Mouse (Mus musculus) heart, postnatal 0 days (tissue): ENCODE data around the gene Ppid. TPM values are rescaled to one million over a fixed set of nuclear protein-coding genes. Genes with fewer than 3 reads are reported as not detected.
"Not testable (repeated sequence)": the region's sequence is repeated elsewhere in the genome, so short reads cannot be mapped to it uniquely, and the experiment has no call there.

Experiments
- ATAC-seq: fragments of 200-750 bp; cut with Nextera tagmentation; 2 replicates; pipeline ENCODE4 v1.8.0; 2017; ENCODE audit warnings: low read depth, moderate number of reproducible peaks, moderate library complexity; ENCODE audit not compliant: insufficient read depth
- DNase-seq: peaks from one replicate; pipeline ENCODE4 v3.0.0-alpha.2; 2016; ENCODE audit warnings: low spot score
- H3K27ac ChIP-seq: fragments of 300-500 bp; sonication (generic); 2 replicates; pipeline ENCODE4 v1.5.1; 2014; ENCODE audit warnings: low read depth, mild to moderate bottlenecking
- H3K27me3 ChIP-seq: fragments of 300-500 bp; sonication (generic); 2 replicates; pipeline ENCODE4 v1.6.1; 2014; ENCODE audit warnings: low read length, mixed read lengths; ENCODE audit not compliant: control insufficient read depth, insufficient read depth
- H3K36me3 ChIP-seq: fragments of 300-500 bp; sonication (generic); replicated peaks from 2 replicates; pipeline ENCODE4 v1.6.1; 2014; ENCODE audit warnings: low read length, mixed read lengths; ENCODE audit not compliant: control insufficient read depth, insufficient read depth
- H3K4me1 ChIP-seq: fragments of 300-500 bp; sonication (generic); 2 replicates; pipeline ENCODE4 v1.6.1; 2014; ENCODE audit warnings: antibody characterized with exemption; ENCODE audit not compliant: control insufficient read depth, insufficient read depth
- H3K4me2 ChIP-seq: fragments of 300-500 bp; sonication (generic); 2 replicates; pipeline ENCODE4 v1.6.1; 2014; ENCODE audit warnings: low read depth, mild to moderate bottlenecking, low read length, moderate library complexity
- H3K4me3 ChIP-seq: fragments of 300-500 bp; sonication (generic); 2 replicates; pipeline ENCODE4 v1.5.1; 2014; ENCODE audit warnings: low read depth, low read length
- H3K9ac ChIP-seq: fragments of 300-500 bp; sonication (generic); replicated peaks from 2 replicates; pipeline ENCODE4 v1.6.1; 2014; ENCODE audit warnings: low read depth, low read length, mixed read lengths
- H3K9me3 ChIP-seq: fragments of 300-500 bp; sonication (generic); replicated peaks from 2 replicates; pipeline ENCODE4 v1.6.1; 2016; ENCODE audit warnings: low read length; ENCODE audit not compliant: control insufficient read depth
- CTCF ChIP-seq: IDR thresholded peaks from 2 replicates; pipeline ENCODE4 v1.5.1; 2016; ENCODE audit warnings: antibody characterized with exemption, control low read depth, low read depth
- EP300 ChIP-seq: IDR thresholded peaks from 2 replicates; pipeline ENCODE4 v1.6.1; 2016; ENCODE audit warnings: antibody characterized with exemption, low read depth
- WGBS: fragments of 180-500 bp; shearing (Covaris S2); extraction: QIAGEN DNeasy Blood & Tissue Kit; methylation state at CpG from one replicate; pipeline ENCODE4 v1.1.7; 2014; 5-methylcytosine and 5-hydroxymethylcytosine counted together
- polyA plus RNA-seq: library from polyadenylated mRNA; unstranded; fragments of >200 nt; fragmentation: Nextera tagmentation; extraction: Ambion mirVana; gene quantifications from 2 replicates; pipeline ENCODE4 v1.2.1, GENCODE M21; 2015
- total RNA-seq: library from RNA; depleted of rRNA; stranded (reverse); fragments of >200 nt; gene quantifications from 2 replicates; pipeline ENCODE4 v1.2.3, GENCODE M21; 2014; ENCODE audit warnings: low replicate concordance

The Ppid gene
- total and polyA plus RNA-seq, 2 experiments from 2014 or later = 28.5 to 52.0 TPM

DNA sequence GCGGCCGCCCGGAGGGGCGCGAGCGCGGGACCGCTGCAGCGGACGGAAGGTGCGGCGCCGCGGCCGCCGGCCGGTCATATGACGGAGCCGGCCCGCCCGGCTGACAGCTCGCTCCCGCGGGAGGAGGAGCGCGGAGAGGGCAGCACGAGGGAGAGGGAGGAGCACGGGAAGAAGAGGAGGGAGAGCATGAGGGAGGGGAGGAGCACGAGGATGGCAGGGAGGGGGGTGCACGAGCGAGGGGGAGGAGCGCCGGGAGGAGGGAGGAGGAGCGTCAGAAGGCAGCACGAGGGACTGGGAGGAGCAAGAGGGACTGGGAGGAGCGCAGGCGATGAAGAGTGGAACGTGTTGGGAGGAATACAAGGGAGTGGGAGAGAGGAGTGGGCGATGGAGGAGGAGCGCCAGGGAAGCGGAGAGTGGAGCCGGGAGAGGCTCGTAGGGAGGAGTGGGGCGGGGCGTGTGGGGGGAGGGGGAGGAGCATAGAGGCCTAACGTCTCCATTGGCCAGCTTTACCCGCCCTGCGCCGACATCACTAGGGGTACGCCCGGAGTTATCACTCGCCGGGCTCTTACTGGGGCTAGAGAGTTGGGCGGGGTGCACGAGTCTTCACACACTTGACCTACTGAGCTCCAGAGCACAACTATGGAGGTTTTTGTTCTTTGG lies 23.3 kb upstream of the Ppid start, which contains the start of gene Fnip2:
TSS of gene Fnip2 (minus strand) at position 94 of the 660 bp plus-strand sequence.
- Histone ChIP-seq H3K9me3 (no peaks in the 10 kb centered on the region), H3K4me2 (peak within 1 kb of the TSS; percentile 90), H3K36me3 (no peaks in the 10 kb centered on the region), H3K9ac (peak within 1 kb of the TSS; percentile 76), H3K27me3 (no peaks in the 10 kb centered on the region), H3K27ac (peak within 1 kb of the TSS; percentile 75), H3K4me3 (peak within 1 kb of the TSS; percentile 84), H3K4me1 (peaks cover 10% of the 10 kb centered on the region; the same call in 1 of the 2 replicates)
- TF ChIP-seq CTCF = no peak
- TF ChIP-seq EP300 = 0 out of 2 replicates have a peak, but pooled peaks have one; percentile 55
- ATAC-seq (peak; percentile 94), DNase-seq (peak; percentile 96)
- under 1% methylated on average over 51 of the region's 55 CpGs for WGBS

DNA sequence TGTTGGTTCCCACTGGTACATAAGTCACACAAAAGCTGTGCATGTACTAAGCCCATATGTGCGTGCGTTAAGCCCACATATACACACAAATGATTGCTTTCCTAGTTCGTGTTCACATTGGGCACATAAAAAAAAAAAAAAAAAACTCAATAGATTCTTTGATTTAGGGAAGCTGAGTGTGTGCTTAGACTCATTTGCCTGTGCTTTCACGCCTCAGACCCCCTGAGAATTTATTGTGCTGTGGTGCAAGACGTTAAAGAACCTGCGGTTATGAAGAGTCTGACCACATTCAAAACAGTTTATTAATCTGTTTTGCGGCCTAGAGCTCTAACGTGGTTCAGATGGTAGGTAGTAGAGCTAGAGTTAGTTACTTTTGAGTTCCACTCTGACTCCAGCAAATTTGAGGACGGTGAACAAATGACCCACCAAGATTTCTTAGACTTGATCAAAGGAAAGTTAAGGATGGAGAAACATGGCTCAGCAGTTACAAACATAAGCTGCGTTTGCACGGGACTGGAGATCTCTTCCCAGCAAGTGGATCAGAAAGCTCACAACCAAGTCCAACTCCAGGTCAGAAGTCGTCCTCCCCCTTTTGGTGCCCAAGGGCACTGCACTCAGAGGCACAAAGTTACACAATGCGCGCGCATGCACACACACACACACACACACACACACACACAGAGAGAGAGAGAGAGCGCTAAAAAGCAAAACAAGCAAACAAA lies 22.4 kb upstream of the Ppid start:
- TF ChIP-seq EP300 (no peak), CTCF (no peak)
- H3K9me3 ChIP-seq = no peaks in the 10 kb centered on the region
- no peak overlapping the region for H3K9ac ChIP-seq
- ATAC-seq (no peak), DNase-seq (no peak)
- 91% methylated on average over 16 of the region's 16 CpGs for WGBS
- H3K36me3 ChIP-seq = no peaks in the 10 kb centered on the region
- peaks cover 10% of the 10 kb centered on the region; the same call in 1 of the 2 replicates for H3K4me1 ChIP-seq
- peak overlapping the region; percentile 75; the same call in 1 of the 2 replicates for H3K27ac ChIP-seq
- no peaks in the 10 kb centered on the region for H3K27me3 ChIP-seq
- no peak overlapping the region for H3K4me3 ChIP-seq
- H3K4me2 ChIP-seq = peak overlapping the region; percentile 90

DNA sequence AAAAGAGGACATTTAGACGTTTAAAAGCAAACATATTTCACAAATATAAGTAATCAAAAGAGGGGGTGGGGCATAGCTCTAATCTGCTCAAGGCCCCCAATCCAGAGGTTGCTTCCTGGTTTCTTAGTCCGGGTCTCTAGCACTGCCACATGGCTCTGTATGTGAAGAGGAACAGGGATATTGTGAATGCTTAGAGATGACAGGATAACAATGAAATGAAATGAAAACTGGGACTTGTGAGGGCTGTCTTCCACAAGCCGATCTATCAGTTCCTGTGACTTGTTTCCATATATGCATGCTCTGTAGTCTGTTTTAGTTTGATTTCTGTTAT lies 21.8 kb upstream of the Ppid start:
- ATAC-seq (no peak), DNase-seq (no peak)
- H3K9me3 ChIP-seq = no peaks in the 10 kb centered on the region
- H3K27me3 ChIP-seq = no peaks in the 10 kb centered on the region
- H3K9ac ChIP-seq = no peak overlapping the region
- H3K4me2 ChIP-seq = no peak overlapping the region
- TF ChIP-seq CTCF (no peak), EP300 (no peak)
- H3K4me1 ChIP-seq = peaks cover 10% of the 10 kb centered on the region; the same call in 1 of the 2 replicates
- WGBS = 84% methylated on average over 3 of the region's 3 CpGs
- H3K27ac ChIP-seq = no peak overlapping the region
- no peaks in the 10 kb centered on the region for H3K36me3 ChIP-seq
- H3K4me3 ChIP-seq = no peak overlapping the region

DNA sequence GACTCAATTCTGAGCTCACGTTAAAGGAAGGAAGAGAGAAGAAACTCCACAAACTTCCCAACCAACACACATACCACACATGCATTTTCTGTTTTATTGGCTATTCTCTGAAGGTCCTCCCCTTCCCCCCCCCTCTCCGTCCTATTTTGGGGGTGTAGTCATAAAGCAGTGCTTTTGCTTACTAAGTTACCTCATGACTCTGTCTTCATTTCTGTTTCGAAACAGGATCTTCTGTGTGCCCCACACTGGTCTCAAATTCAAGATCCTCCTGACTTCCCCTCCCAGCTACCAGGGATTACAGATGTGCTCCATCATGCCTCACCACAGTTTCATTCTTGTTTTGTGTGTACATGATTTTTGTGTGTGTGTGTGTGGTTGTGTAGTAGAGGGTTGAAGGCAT lies 18.7 kb upstream of the Ppid start:
- Histone ChIP-seq H3K9ac (no peak overlapping the region), H3K27me3 (no peaks in the 10 kb centered on the region), H3K4me2 (no peak overlapping the region), H3K27ac (no peak overlapping the region), H3K4me3 (no peak overlapping the region), H3K9me3 (no peaks in the 10 kb centered on the region), H3K36me3 (no peaks in the 10 kb centered on the region), H3K4me1 (no peaks in the 10 kb centered on the region)
- TF ChIP-seq CTCF (no peak), EP300 (no peak)
- 60% methylated on average over 3 of the region's 3 CpGs for WGBS
- DNase-seq (no peak), ATAC-seq (no peak)

DNA sequence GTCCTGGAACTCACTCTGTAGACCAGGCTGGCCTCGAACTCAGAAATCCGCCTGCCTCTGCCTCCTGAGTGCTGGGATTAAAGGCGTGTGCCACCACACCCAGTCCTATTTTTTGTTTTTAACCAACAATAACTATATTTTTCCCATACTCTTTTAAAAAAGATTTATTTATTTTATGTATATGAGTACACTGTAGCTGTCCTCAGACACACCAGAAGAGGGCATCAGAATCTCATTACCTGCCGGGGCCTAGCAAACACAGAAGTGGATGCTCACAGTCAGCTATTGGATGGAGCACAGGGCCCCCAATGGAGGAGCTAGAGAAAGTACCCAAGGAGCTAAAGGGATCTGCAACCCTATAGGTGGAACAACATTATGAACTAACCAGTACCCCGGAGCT lies 17.8 kb upstream of the Ppid start:
- not testable (repeated sequence) for H3K4me2 ChIP-seq, H3K36me3 ChIP-seq, ATAC-seq, H3K4me3 ChIP-seq, H3K27me3 ChIP-seq, H3K9ac ChIP-seq, H3K9me3 ChIP-seq, H3K4me1 ChIP-seq, H3K27ac ChIP-seq, DNase-seq
- WGBS = 90% methylated on average over 5 of the region's 5 CpGs
